Mouse (Mus musculus): ENCODE data around the gene Hist1h4f. TPM values are rescaled to one million over a fixed set of nuclear protein-coding genes. Genes with fewer than 3 reads are reported as not detected.

The Hist1h4f gene
- total RNA-seq, 2 experiments from 2014 or later = 7.8 to 8.7 TPM

- Histone ChIP-seq H3K4me3 (no peak overlapping the region), H3K27ac (no peak overlapping the region)
- TF ChIP-seq CTCF (IDR thresholded peaks at IDR 0.05) = no peak
- intact Hi-C loops (cut with DNase I) = no loop called here
- no peak for DNase-seq
Measured at GRCm38 (mm10) chr13:23502031-23502567, 49.3 kb downstream of the Hist1h4f start.

GRCm38 (mm10) chr13:23501511-23501910 is 49.9 kb downstream of the Hist1h4f start:
- Histone ChIP-seq H3K27ac (no peak overlapping the region), H3K4me3 (no peak overlapping the region)
- no peak for TF ChIP-seq CTCF (IDR thresholded peaks at IDR 0.05)
- no peak for DNase-seq
- intact Hi-C loops (cut with DNase I) = no loop called here

Small RNA genes lying within 50 kb of the gene (microRNA-seq; reads per million reads assigned to microRNA genes)
- gene Gm44297 = not detected
- not detected for gene Gm44359
- gene Gm44394 = not detected
- gene n-TStga1 = not detected

Other genes starting within 250 kb of the Hist1h4f start
- gene Zfp322a, start 182.4 kb downstream of the Hist1h4f start, total RNA-seq (2021) = 10 to 100 TPM in 1 of 2 experiments, 1 to 10 TPM in 1; 8.9 to 12.7 TPM
- 1 to 10 TPM; 3.6 to 3.9 TPM for gene Abt1, start 127.8 kb downstream of the Hist1h4f start, total RNA-seq (2021)
- not detected for gene Btn1a1, start 85.7 kb downstream of the Hist1h4f start, total RNA-seq (2021)
- gene Btn2a2, start 62.8 kb downstream of the Hist1h4f start, total RNA-seq (2021) = not detected
- gene Hist1h4h, start 20.6 kb downstream of the Hist1h4f start, total RNA-seq (2021) = 100 to 1,000 TPM; 131 to 139 TPM
- 1 to 10 TPM in 1 of 2 experiments, not detected in 1; 2.0 TPM for gene Hist1h2af, start 17.7 kb downstream of the Hist1h4f start, total RNA-seq (2021)
- gene Hist1h3g, start 16.2 kb downstream of the Hist1h4f start, total RNA-seq (2021) = not detected
- 1 to 10 TPM in 1 of 2 experiments, under 1 TPM in 1; 0.94 to 1.0 TPM for gene Hist1h2bh, start 8.3 kb downstream of the Hist1h4f start, total RNA-seq (2021)
- 1 to 10 TPM; 2.9 to 4.0 TPM for gene Hist1h3f, start 7.6 kb downstream of the Hist1h4f start, total RNA-seq (2021)
- under 1 TPM; 0.56 to 0.81 TPM for gene Hist1h1d, start 1.6 kb upstream of the Hist1h4f start, total RNA-seq (2021)
- gene Hist1h3e, start 10.7 kb upstream of the Hist1h4f start, total RNA-seq (2021) = 10 to 100 TPM in 1 of 2 experiments, 1 to 10 TPM in 1; 8.3 to 12.9 TPM
- under 1 TPM in 1 of 2 experiments, not detected in 1; 0.45 TPM for gene Hist1h2ae, start 19.6 kb upstream of the Hist1h4f start, total RNA-seq (2021)
- 1 to 10 TPM; 2.9 to 7.6 TPM for gene Hist1h2bg, start 19.7 kb upstream of the Hist1h4f start, total RNA-seq (2021)
- 1 to 10 TPM; 3.6 to 3.8 TPM for gene Hist1h2bf, start 22.5 kb upstream of the Hist1h4f start, total RNA-seq (2021)
- 1 to 10 TPM; 1.0 to 1.3 TPM for gene Hist1h2ad, start 22.7 kb upstream of the Hist1h4f start, total RNA-seq (2021)
- gene Hist1h3d, start 24.1 kb upstream of the Hist1h4f start, total RNA-seq (2021) = 1 to 10 TPM; 2.0 to 3.0 TPM
- gene Hist1h4d, start 29.9 kb upstream of the Hist1h4f start, total RNA-seq (2021) = 10 to 100 TPM; 31.0 to 36.0 TPM
- gene Hist1h2be, start 69.5 kb upstream of the Hist1h4f start, total RNA-seq (2021) = 10 to 100 TPM; 10.8 to 17.5 TPM
- 10 to 100 TPM; 29.1 to 34.0 TPM for gene Hist1h1e, start 70.9 kb upstream of the Hist1h4f start, total RNA-seq (2021)
- under 1 TPM; 0.84 to 0.92 TPM for gene Hist1h2ac, start 132.3 kb upstream of the Hist1h4f start, total RNA-seq (2021)
- gene Hist1h2bc, start 132.6 kb upstream of the Hist1h4f start, total RNA-seq (2021) = 10 to 100 TPM; 59.1 to 76.4 TPM
- gene Hist1h1t, start 144.2 kb upstream of the Hist1h4f start, total RNA-seq (2021) = not detected
- gene Hist1h4c, start 146.8 kb upstream of the Hist1h4f start, total RNA-seq (2021) = 10 to 100 TPM; 49.8 to 61.2 TPM
- gene Hfe, start 159.2 kb upstream of the Hist1h4f start, total RNA-seq (2021) = 10 to 100 TPM; 16.0 to 18.7 TPM
- gene Hist1h1c, start 187.2 kb upstream of the Hist1h4f start, total RNA-seq (2021) = 100 to 1,000 TPM; 135 to 164 TPM
- gene Hist1h3c, start 194.0 kb upstream of the Hist1h4f start, total RNA-seq (2021) = not detected
- 1 to 10 TPM; 1.1 to 2.3 TPM for gene Hist1h2bb, start 195.1 kb upstream of the Hist1h4f start, total RNA-seq (2021)
- gene Hist1h2ab, start 199.5 kb upstream of the Hist1h4f start, total RNA-seq (2021) = 1 to 10 TPM in 1 of 2 experiments, not detected in 1; 1.9 TPM
- gene Hist1h3b, start 200.6 kb upstream of the Hist1h4f start, total RNA-seq (2021) = 1 to 10 TPM; 1.6 to 1.8 TPM
- gene Hist1h4b, start 205.4 kb upstream of the Hist1h4f start, total RNA-seq (2021) = 1 to 10 TPM; 2.1 to 3.7 TPM
- gene Hist1h4a, start 209.6 kb upstream of the Hist1h4f start, total RNA-seq (2021) = 1 to 10 TPM in 1 of 2 experiments, under 1 TPM in 1; 0.61 to 1.4 TPM
- gene Hist1h3a, start 210.7 kb upstream of the Hist1h4f start, total RNA-seq (2021) = 1 to 10 TPM; 2.9 to 4.2 TPM
- gene Hist1h1a, start 212.0 kb upstream of the Hist1h4f start, total RNA-seq (2021) = 1 to 10 TPM; 1.2 to 1.5 TPM
- not detected for gene Trim38, start 218.3 kb upstream of the Hist1h4f start, total RNA-seq (2021)